Mouse (Mus musculus): ENCODE measurements around the gene Mbnl3.

- no peak for TF ChIP-seq ZC3H11A (IDR thresholded peaks at IDR 0.05; ENCODE audit: low read depth, low read length)
- no peak for TF ChIP-seq CTCF (conservative IDR thresholded peaks at IDR 0.05 in 1 of 2, IDR thresholded peaks at IDR 0.05 in 1 of 2; ENCODE audit: low read depth in 2 of 2, low read length in 2 of 2)
- no peak for TF ChIP-seq MAFK (IDR thresholded peaks at IDR 0.05; ENCODE audit: insufficient replicate concordance, low read length)
- TF ChIP-seq POLR2A (IDR thresholded peaks at IDR 0.05; ENCODE audit: low read depth, low read length) = no peak
- TF ChIP-seq JUND (conservative IDR thresholded peaks at IDR 0.05; ENCODE audit: low read depth, low read length) = no peak
- no peak for TF ChIP-seq RAD21 (IDR thresholded peaks at IDR 0.05; ENCODE audit: low read depth, low read length)
- no peak for TF ChIP-seq EP300 (IDR thresholded peaks at IDR 0.05; ENCODE audit: low read length)
- TF ChIP-seq ELF1 (IDR thresholded peaks at IDR 0.05; ENCODE audit: low read depth, low read length) = no peak
- TF ChIP-seq HCFC1 (IDR thresholded peaks at IDR 0.05; ENCODE audit: low read depth, low read length) = no peak
- no peak for TF ChIP-seq BHLHE40 (IDR thresholded peaks at IDR 0.05; ENCODE audit: low read depth, low read length)
- no peak for TF ChIP-seq MYC (IDR thresholded peaks at IDR 0.05; ENCODE audit: low read depth, low read length)
- TF ChIP-seq MXI1 (IDR thresholded peaks at IDR 0.05; ENCODE audit: low read depth, low read length) = no peak
- TF ChIP-seq MEF2A (IDR thresholded peaks at IDR 0.05; ENCODE audit: borderline replicate concordance, low read depth, low read length) = no peak
- TF ChIP-seq E2F4 (IDR thresholded peaks at IDR 0.05; ENCODE audit: insufficient replicate concordance, low read depth, low read length) = no peak
Observed at GRCm38 (mm10) chrX:51197012-51197411, 9.3 kb downstream of the Mbnl3 start.

Measured in CH12.LX (cell line).